Mouse (Mus musculus) liver, adult 2 months (tissue): ENCODE results near the gene Ccdc7a. TPM values are rescaled to one million over a fixed set of nuclear protein-coding genes. Genes with fewer than 3 reads are reported as not detected.
A peak's percentile ranks its signal among the peaks of the same experiment; 100 is the strongest.

ENCODE experiments used
- DNase-seq: peaks from one replicate; pipeline ENCODE4 v3.0.0-alpha.2; 2011; ENCODE audit warnings: low read depth, low spot score; ENCODE audit errors: extremely low read depth
- H3K27ac ChIP-seq: fragments of 200-500 bp; replicated peaks from 2 replicates; pipeline ENCODE4 v1.5.1; 2012; ENCODE audit warnings: low read depth, mild to moderate bottlenecking, control low read depth, inconsistent platforms, low read length; ENCODE audit not compliant: insufficient read depth
- H3K27me3 ChIP-seq: fragments of 200-500 bp; 2 replicates; pipeline ENCODE4 v1.6.1; 2012; ENCODE audit warnings: mild to moderate bottlenecking, moderate library complexity, low read length, inconsistent platforms; ENCODE audit not compliant: control insufficient read depth, insufficient read depth
- H3K36me3 ChIP-seq: fragments of 200-500 bp; 2 replicates; pipeline ENCODE4 v1.6.1; 2012; ENCODE audit warnings: low read length, inconsistent platforms; ENCODE audit not compliant: control insufficient read depth, insufficient read depth
- H3K4me1 ChIP-seq: fragments of 200-500 bp; 2 replicates; pipeline ENCODE4 v1.6.1; 2011; ENCODE audit warnings: low read length; ENCODE audit not compliant: control insufficient read depth, insufficient read depth
- H3K4me3 ChIP-seq: fragments of 200-500 bp; 2 replicates; pipeline ENCODE4 v1.5.1; 2011; ENCODE audit warnings: low read depth, mild to moderate bottlenecking, control low read depth, low read length, moderate library complexity; ENCODE audit not compliant: insufficient read depth
- H3K79me2 ChIP-seq: fragments of 200-500 bp; 2 replicates; pipeline ENCODE4 v1.6.1; 2012; ENCODE audit warnings: inconsistent platforms, mild to moderate bottlenecking, low read length, moderate library complexity; ENCODE audit not compliant: control insufficient read depth, insufficient read depth
- H3K9ac ChIP-seq: fragments of 200-500 bp; 2 replicates; pipeline ENCODE4 v1.6.1; 2012; ENCODE audit warnings: low read depth, mild to moderate bottlenecking, control low read depth, inconsistent platforms, low read length
- CTCF ChIP-seq: fragments of 200-500 bp; IDR thresholded peaks from 2 replicates; pipeline ENCODE4 v1.5.1; 2011; ENCODE audit warnings: low read depth, low read length, control low read depth
- POLR2A ChIP-seq: fragments of 200-500 bp; IDR thresholded peaks from 2 replicates; pipeline ENCODE4 v1.6.1; 2011; ENCODE audit warnings: low read length, control low read depth; ENCODE audit not compliant: insufficient read depth; ENCODE audit errors: extremely low read depth
- WGBS: fragments of 180-500 bp; shearing (Covaris S2); methylation state at CpG from one replicate; pipeline ENCODE4 v1.1.7; 2018; 5-methylcytosine and 5-hydroxymethylcytosine counted together
- polyA plus RNA-seq: library from polyadenylated mRNA; depleted of rRNA; stranded (reverse); fragments of >200 nt; gene quantifications from 2 replicates; pipeline ENCODE4 v1.2.3, GENCODE M21; 2012
- total RNA-seq: library from RNA; depleted of rRNA; stranded (reverse); fragments of >200 nt; gene quantifications from 2 replicates; pipeline ENCODE4 v1.2.3, GENCODE M21; 2014

Gene Ccdc7a
- total and polyA plus RNA-seq, 2 experiments: not detected

- Histone ChIP-seq H3K79me2 (peaks cover 7% of the 10 kb centered on the region; the same call in 1 of the 2 replicates), H3K4me3 (no peak overlapping the region), H3K27me3 (no peaks in the 10 kb centered on the region), H3K27ac (no peak overlapping the region), H3K36me3 (peaks cover 6% of the 10 kb centered on the region; the same call in 1 of the 2 replicates), H3K4me1 (peaks cover 1% of the 10 kb centered on the region; the same call in 1 of the 2 replicates), H3K9ac (no peak overlapping the region)
- WGBS: 71% methylated on average over 1 of the region's 1 CpGs
- no peak for DNase-seq
- no peak for TF ChIP-seq POLR2A
- no peak for TF ChIP-seq CTCF
These were observed 360.9 kb downstream of the Ccdc7a start for GRCm38 (mm10) chr8:128704376-128704775.

GRCm38 (mm10) chr8:128697945-128698344 is 367.4 kb downstream of the Ccdc7a start:
- H3K27ac ChIP-seq: no peak overlapping the region
- no peaks in the 10 kb centered on the region for H3K27me3 ChIP-seq
- TF ChIP-seq POLR2A: no peak
- TF ChIP-seq CTCF: no peak
- WGBS: 78% methylated on average over 3 of the region's 3 CpGs
- H3K9ac ChIP-seq: no peak overlapping the region
- no peak overlapping the region for H3K4me3 ChIP-seq
- peaks cover 5% of the 10 kb centered on the region; the same call in 1 of the 2 replicates for H3K4me1 ChIP-seq
- DNase-seq: no peak
- peaks cover 22% of the 10 kb centered on the region for H3K79me2 ChIP-seq
- H3K36me3 ChIP-seq: no peaks in the 10 kb centered on the region

GRCm38 (mm10) chr8:128696701-128697397 is 368.5 kb downstream of the Ccdc7a start:
- Histone ChIP-seq H3K79me2 (peaks cover 26% of the 10 kb centered on the region), H3K4me3 (no peak overlapping the region), H3K9ac (no peak overlapping the region), H3K4me1 (peaks cover 7% of the 10 kb centered on the region; the same call in 1 of the 2 replicates), H3K36me3 (no peaks in the 10 kb centered on the region), H3K27me3 (no peaks in the 10 kb centered on the region), H3K27ac (no peak overlapping the region)
- DNase-seq: no peak
- TF ChIP-seq CTCF (no peak), POLR2A (no peak)
- WGBS: 98% methylated on average over 1 of the region's 1 CpGs

- peaks cover 28% of the 10 kb centered on the region; the same call in 1 of the 2 replicates for H3K79me2 ChIP-seq
- TF ChIP-seq CTCF: no peak
- TF ChIP-seq POLR2A: no peak
- no peaks in the 10 kb centered on the region for H3K27me3 ChIP-seq
- H3K36me3 ChIP-seq: no peaks in the 10 kb centered on the region
- peaks cover 14% of the 10 kb centered on the region for H3K4me1 ChIP-seq
- WGBS: 89% methylated on average over 1 of the region's 1 CpGs
- H3K4me3 ChIP-seq: no peak overlapping the region
- no peak overlapping the region for H3K27ac ChIP-seq
- no peak overlapping the region for H3K9ac ChIP-seq
- DNase-seq: no peak
These were observed 375.3 kb downstream of the Ccdc7a start for GRCm38 (mm10) chr8:128690056-128690455.

- Histone ChIP-seq H3K27ac (no peak overlapping the region), H3K27me3 (no peaks in the 10 kb centered on the region), H3K9ac (no peak overlapping the region), H3K4me3 (no peak overlapping the region), H3K79me2 (peaks cover 26% of the 10 kb centered on the region; the same call in 1 of the 2 replicates), H3K36me3 (no peaks in the 10 kb centered on the region), H3K4me1 (peaks cover 14% of the 10 kb centered on the region)
- 47% methylated on average over 3 of the region's 3 CpGs for WGBS
- no peak for DNase-seq
- no peak for TF ChIP-seq POLR2A
- TF ChIP-seq CTCF: no peak
These were observed 376.6 kb downstream of the Ccdc7a start for GRCm38 (mm10) chr8:128688679-128689078.

GRCm38 (mm10) chr8:128686429-128686990 is 378.8 kb downstream of the Ccdc7a start:
- Histone ChIP-seq H3K36me3 (no peaks in the 10 kb centered on the region), H3K4me3 (peak overlapping the region; percentile 91), H3K27ac (peak overlapping the region; percentile 93), H3K27me3 (no peaks in the 10 kb centered on the region), H3K9ac (peak overlapping the region; percentile 97), H3K79me2 (peaks cover 17% of the 10 kb centered on the region; the same call in 1 of the 2 replicates), H3K4me1 (peaks cover 9% of the 10 kb centered on the region)
- no peak for TF ChIP-seq CTCF
- no peak for TF ChIP-seq POLR2A
- peak; percentile 40 for DNase-seq
- WGBS: 1% methylated on average over 2 of the region's 2 CpGs
